Mouse (Mus musculus) ES-CJ7 (cell line): ENCODE results near the gene Cxadr.

Experiments
- DNase-seq: peaks from one replicate; pipeline ENCODE4 v3.0.0; 2011; ENCODE audit warnings: low read depth, low spot score

Cxadr gene

GRCm38 (mm10) chr16:78361466-78361865, 60.2 kb downstream of the Cxadr start:
- DNase-seq: no peak

- DNase-seq: peak; percentile 48
Observed at GRCm38 (mm10) chr16:78364554-78364953, 63.3 kb downstream of the Cxadr start.

DNA sequence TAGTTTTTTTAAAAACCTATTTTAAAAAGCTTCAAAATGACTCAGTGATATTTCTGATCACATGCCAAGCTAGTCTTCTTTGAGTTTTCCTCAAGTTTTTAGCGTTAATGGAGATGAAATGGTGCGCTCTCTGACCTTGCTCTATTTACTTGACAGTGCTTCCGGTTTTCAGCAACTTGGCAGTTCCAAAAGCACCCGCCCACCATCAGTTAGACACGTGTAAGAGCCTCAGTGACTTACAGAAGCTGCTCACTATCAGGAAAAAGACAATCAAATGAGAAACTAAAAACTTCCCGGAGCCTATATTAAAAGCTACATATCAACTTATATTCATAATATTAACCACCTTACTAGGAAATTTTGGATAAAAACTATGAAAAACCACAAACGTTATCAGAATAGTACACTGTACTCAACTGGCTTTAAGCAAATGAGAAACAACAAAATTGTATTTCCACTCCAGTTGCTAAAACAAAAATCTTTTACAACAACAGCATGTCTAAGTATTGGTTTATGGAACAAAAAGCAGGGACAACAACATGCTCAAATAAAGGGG, 70.3 kb downstream of the Cxadr start:
- no peak for DNase-seq

DNA sequence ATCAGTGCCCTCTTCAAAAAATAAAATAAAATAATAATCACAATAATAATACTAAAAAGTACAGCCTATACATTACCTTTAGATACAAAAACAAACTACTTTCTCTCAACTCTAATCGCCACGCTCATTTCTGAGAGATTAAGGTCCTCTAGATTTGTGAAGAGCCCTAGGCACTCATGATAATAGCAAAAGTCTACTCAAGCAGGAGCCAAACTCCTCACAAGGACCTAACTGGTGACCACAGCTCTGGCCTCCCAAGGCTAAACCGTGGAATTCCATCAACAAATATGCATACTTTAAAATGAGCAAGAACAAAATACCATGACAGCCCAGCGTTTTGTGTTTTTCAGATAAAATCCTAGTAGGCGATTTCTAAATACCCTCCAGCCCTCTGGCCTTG, 71.5 kb downstream of the Cxadr start:
- DNase-seq: no peak

GRCm38 (mm10) chr16:78373743-78374142, 72.5 kb downstream of the Cxadr start:
- DNase-seq: no peak

- DNase-seq: peak; percentile 30
Observed at GRCm38 (mm10) chr16:78375222-78375621, 73.9 kb downstream of the Cxadr start.

- peak; percentile 53 for DNase-seq
Observed at GRCm38 (mm10) chr16:78375821-78376691, 74.8 kb downstream of the Cxadr start.

GRCm38 (mm10) chr16:78376745-78377570, 75.7 kb downstream of the Cxadr start, which contains the start of gene Btg3:
TSS of gene Btg3 (minus strand) at chr16:78377192.
- DNase-seq: peak; percentile 84

DNA sequence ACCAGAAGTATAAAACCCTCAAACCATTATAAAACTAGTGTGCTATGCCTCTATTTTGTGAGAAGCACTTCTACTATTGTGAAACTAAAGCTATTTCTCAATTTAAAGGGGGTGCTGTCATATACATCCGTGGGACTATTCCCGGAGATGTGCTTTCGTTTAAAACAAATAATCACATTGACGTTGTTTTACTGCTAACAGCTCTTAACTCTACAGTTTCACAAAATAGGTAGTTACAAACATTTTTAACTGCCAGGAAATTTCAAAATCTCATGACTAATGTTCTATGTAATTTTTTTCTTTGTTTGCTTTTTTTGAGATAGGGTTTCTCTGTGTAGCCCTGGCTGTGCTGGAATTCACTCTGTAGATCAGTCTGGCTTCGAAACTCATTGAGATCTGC, 77.2 kb downstream of the Cxadr start:
- no peak for DNase-seq

- no peak for DNase-seq
Observed at GRCm38 (mm10) chr16:78389122-78389521, 87.8 kb downstream of the Cxadr start.

GRCm38 (mm10) chr16:78389986-78390385, 88.7 kb downstream of the Cxadr start:
- no peak for DNase-seq

DNA sequence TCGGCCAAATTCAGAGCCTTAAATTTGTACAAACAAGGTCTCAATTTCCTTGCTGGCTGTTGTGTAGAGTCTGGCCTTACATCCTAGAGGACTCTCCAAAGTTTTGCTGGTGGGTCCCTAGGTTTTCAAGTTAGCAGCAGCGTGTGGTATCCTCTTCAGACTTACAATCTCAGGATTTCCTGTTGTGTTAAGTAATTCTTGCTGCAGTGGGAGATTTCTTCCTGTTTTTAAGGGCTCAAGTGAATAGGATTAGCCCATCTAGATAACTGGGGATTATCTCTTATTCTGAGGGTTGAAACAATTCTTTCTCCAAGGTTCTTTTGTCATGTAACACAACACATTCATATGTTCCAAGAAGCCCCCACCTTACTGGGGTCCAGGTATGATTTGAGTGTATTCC, 90.1 kb downstream of the Cxadr start:
- DNase-seq: no peak

GRCm38 (mm10) chr16:78398734-78399133, 97.4 kb downstream of the Cxadr start:
- DNase-seq: no peak

GRCm38 (mm10) chr16:78399423-78399822, 98.1 kb downstream of the Cxadr start:
- DNase-seq: peak; percentile 34

DNA sequence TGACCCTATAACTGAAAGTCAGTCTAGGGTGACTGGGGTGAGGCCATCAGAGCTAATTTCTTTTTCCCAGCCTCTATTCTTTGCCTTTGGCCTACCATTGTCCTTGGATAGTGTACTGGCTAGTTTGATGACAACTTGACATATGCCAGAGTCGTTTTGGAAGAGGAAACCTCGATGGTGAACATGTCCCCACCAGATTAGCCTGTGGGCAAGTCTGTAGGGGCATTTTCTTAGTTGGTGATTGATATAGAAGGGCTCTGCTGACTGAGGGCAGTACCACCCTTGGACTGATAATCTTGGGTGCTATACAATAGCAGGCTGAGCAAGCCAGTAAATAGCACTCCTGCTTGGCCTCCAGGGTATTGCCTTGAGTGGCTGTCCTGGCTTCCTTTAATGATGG, 101.0 kb downstream of the Cxadr start:
- DNase-seq: no peak

- no peak for DNase-seq
Observed at GRCm38 (mm10) chr16:78406657-78407056, 105.4 kb downstream of the Cxadr start.

GRCm38 (mm10) chr16:78407855-78408254, 106.6 kb downstream of the Cxadr start:
- DNase-seq: no peak
